Mouse (Mus musculus) stomach, postnatal 0 days (tissue): Measurements from ENCODE around the gene Syngr2.

ENCODE experiments used
- CTCF ChIP-seq: IDR thresholded peaks from 2 replicates; pipeline ENCODE4 v1.5.1; 2016; ENCODE audit warnings: antibody characterized with exemption, low read depth, mild to moderate bottlenecking, moderate library complexity
- EP300 ChIP-seq: optimal IDR thresholded peaks from 2 replicates; pipeline ENCODE3; 2016; ENCODE audit warnings: antibody characterized with exemption

GRCm38 (mm10) chr11:117781993-117782704 lies 27.3 kb upstream of the Syngr2 start, which contains the start of the genes Tmc8 and Tmc6:
- TF ChIP-seq EP300: no peak
- TF ChIP-seq CTCF: no peak
